Mouse (Mus musculus) G1E (cell line): ENCODE measurements at regions not wholly inside any gene's neighbourhood (a gene's known extent, or its start where the extent isn't known, plus 50 kb on each side); places are given as distances from the start of the nearest gene placed in this dataset.

Experiments used
- ATAC-seq: 2 replicates; pipeline ENCODE4 v1.8.0; 2016; ENCODE audit warnings: mild to moderate bottlenecking; ENCODE audit not compliant: insufficient number of reproducible peaks, poor library complexity, low FRiP score, severe bottlenecking; ENCODE audit errors: extremely low read depth
- DNase-seq: peaks from one replicate; pipeline ENCODE4 v3.0.0; 2012; ENCODE audit warnings: low spot score
- H3K27me3 ChIP-seq: 2 replicates; pipeline ENCODE4 v1.6.1; 2012; ENCODE audit warnings: mild to moderate bottlenecking, low read length, inconsistent platforms; ENCODE audit not compliant: insufficient read depth
- H3K36me3 ChIP-seq: replicated peaks from 2 replicates; pipeline ENCODE3; 2012; ENCODE audit warnings: mild to moderate bottlenecking, inconsistent platforms
- H3K4me1 ChIP-seq: 2 replicates; pipeline ENCODE4 v1.6.1; 2012; ENCODE audit warnings: low read depth, low read length, inconsistent platforms, mixed read lengths; ENCODE audit not compliant: insufficient read depth
- H3K4me3 ChIP-seq: 2 replicates; pipeline ENCODE4 v1.5.1; 2012; ENCODE audit warnings: low read depth, mild to moderate bottlenecking, inconsistent platforms, low read length, moderate library complexity, mixed read lengths
- H3K9me3 ChIP-seq: replicated peaks from 2 replicates; pipeline ENCODE4 v1.6.1; 2012; ENCODE audit warnings: inconsistent platforms
- CTCF ChIP-seq: IDR thresholded peaks from 2 replicates; pipeline ENCODE4 v1.5.1; 2012; ENCODE audit warnings: low read depth, low read length, inconsistent platforms, mixed read lengths
- GATA1 ChIP-seq: IDR thresholded peaks from 2 replicates; pipeline ENCODE4 v1.6.1; 2012; ENCODE audit warnings: borderline replicate concordance, low read length, inconsistent platforms, mixed read lengths
- GATA2 ChIP-seq: IDR thresholded peaks from 2 replicates; pipeline ENCODE4 v1.6.1; 2012; ENCODE audit warnings: low read depth, low read length, inconsistent platforms, borderline replicate concordance
- POLR2AphosphoS5 ChIP-seq: IDR thresholded peaks from 2 replicates; pipeline ENCODE4 v1.6.1; 2012; ENCODE audit warnings: low read depth, low read length, inconsistent platforms; ENCODE audit not compliant: insufficient replicate concordance
- TAL1 ChIP-seq: conservative IDR thresholded peaks from 2 replicates; pipeline ENCODE4 v1.6.1; 2012; ENCODE audit warnings: low read depth, low read length, inconsistent platforms, mixed read lengths

- DNase-seq (no peak), ATAC-seq (no peak)
- Histone ChIP-seq H3K36me3 (no peaks in the 10 kb centered on the region), H3K27me3 (0 out of 2 replicates have a peak, but pooled peaks cover 3% of the 10 kb centered on the region), H3K4me1 (no peaks in the 10 kb centered on the region), H3K4me3 (no peak overlapping the region), H3K9me3 (no peaks in the 10 kb centered on the region)
- no peak for TF ChIP-seq CTCF
These were observed 499.7 kb upstream of the Arid1b start for GRCm38 (mm10) chr17:4494392-4494791.

DNA sequence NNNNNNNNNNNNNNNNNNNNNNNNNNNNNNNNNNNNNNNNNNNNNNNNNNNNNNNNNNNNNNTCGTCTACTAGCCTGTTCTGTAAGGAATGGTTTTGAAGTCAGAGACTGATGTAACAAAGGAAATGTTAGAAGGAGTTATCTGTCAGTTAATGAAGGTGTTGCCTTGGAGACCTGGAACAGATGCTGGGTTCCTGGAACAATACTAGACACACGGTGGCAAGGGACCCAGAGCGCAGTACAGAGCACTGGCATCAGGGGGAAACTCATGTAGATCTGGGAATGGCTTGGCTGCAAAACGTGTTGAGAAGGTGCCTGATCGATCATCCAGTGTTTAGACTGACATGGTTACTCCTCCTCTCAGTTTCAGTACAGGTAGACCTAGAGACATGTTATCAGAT is 493.6 kb upstream of the Arid1b start:
- H3K4me1 ChIP-seq = no peaks in the 10 kb centered on the region
- no peak for TF ChIP-seq POLR2AphosphoS5
- no peak for TF ChIP-seq TAL1
- no peak for TF ChIP-seq CTCF
- no peak for TF ChIP-seq GATA2
- TF ChIP-seq GATA1 = no peak
- DNase-seq (no peak), ATAC-seq (no peak)
- no peaks in the 10 kb centered on the region for H3K9me3 ChIP-seq
- H3K27me3 ChIP-seq = peaks cover 6% of the 10 kb centered on the region
- no peaks in the 10 kb centered on the region for H3K36me3 ChIP-seq
- H3K4me3 ChIP-seq = no peak overlapping the region

- Histone ChIP-seq H3K27me3 (peaks cover 6% of the 10 kb centered on the region), H3K9me3 (no peaks in the 10 kb centered on the region), H3K4me3 (no peak overlapping the region), H3K36me3 (no peaks in the 10 kb centered on the region), H3K4me1 (no peaks in the 10 kb centered on the region)
- ATAC-seq (no peak), DNase-seq (no peak)
- TF ChIP-seq TAL1 (no peak), POLR2AphosphoS5 (no peak), GATA1 (no peak), GATA2 (no peak)
These were observed 493.1 kb upstream of the Arid1b start for GRCm38 (mm10) chr17:4501029-4501428.

DNA sequence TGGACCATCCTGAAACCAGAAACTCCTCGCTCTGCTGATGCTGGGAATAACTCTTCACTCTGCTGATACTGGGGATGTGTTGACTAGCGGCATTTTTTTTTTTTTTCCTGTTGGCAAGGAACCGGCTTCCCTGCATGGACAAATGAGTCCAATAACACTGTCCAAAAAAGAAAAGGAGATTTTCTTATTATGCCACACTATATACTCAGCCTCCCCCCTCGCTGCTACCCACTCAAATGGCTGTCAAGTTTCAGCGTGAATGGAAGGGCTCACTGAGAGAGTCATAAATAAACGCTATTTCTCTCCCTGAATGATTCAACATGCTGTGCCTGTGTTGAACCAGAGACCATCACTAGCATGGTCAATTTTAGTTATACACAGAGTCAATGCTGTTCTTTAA is 489.2 kb upstream of the Arid1b start:
- Histone ChIP-seq H3K4me1 (no peaks in the 10 kb centered on the region), H3K4me3 (no peak overlapping the region), H3K27me3 (peaks cover 3% of the 10 kb centered on the region), H3K9me3 (no peaks in the 10 kb centered on the region), H3K36me3 (no peaks in the 10 kb centered on the region)
- no peak for TF ChIP-seq TAL1
- TF ChIP-seq GATA2 = no peak
- TF ChIP-seq CTCF = no peak
- TF ChIP-seq GATA1 = no peak
- no peak for TF ChIP-seq POLR2AphosphoS5
- ATAC-seq = no peak
- DNase-seq = no peak

- TF ChIP-seq GATA1 (no peak), TAL1 (no peak), POLR2AphosphoS5 (no peak), CTCF (no peak), GATA2 (no peak)
- ATAC-seq (no peak), DNase-seq (no peak)
- no peaks in the 10 kb centered on the region for H3K4me1 ChIP-seq
- H3K4me3 ChIP-seq = no peak overlapping the region
- H3K27me3 ChIP-seq = no peaks in the 10 kb centered on the region
- no peaks in the 10 kb centered on the region for H3K36me3 ChIP-seq
- H3K9me3 ChIP-seq = no peaks in the 10 kb centered on the region
These were observed 484.6 kb upstream of the Arid1b start for GRCm38 (mm10) chr17:4509506-4509905.

GRCm38 (mm10) chr17:4516141-4516540 is 478.0 kb upstream of the Arid1b start:
- H3K9me3 ChIP-seq = no peaks in the 10 kb centered on the region
- no peak for DNase-seq
- no peak overlapping the region for H3K4me3 ChIP-seq
- no peaks in the 10 kb centered on the region for H3K36me3 ChIP-seq
- TF ChIP-seq TAL1 = no peak
- TF ChIP-seq CTCF = no peak
- no peak for TF ChIP-seq POLR2AphosphoS5
- no peak for TF ChIP-seq GATA2
- TF ChIP-seq GATA1 = no peak
- no peak for ATAC-seq
- no peaks in the 10 kb centered on the region for H3K4me1 ChIP-seq
- no peaks in the 10 kb centered on the region for H3K27me3 ChIP-seq

- TF ChIP-seq TAL1 = no peak
- no peak for TF ChIP-seq GATA1
- no peak for TF ChIP-seq GATA2
- TF ChIP-seq CTCF = no peak
- no peak for TF ChIP-seq POLR2AphosphoS5
- ATAC-seq = no peak
- Histone ChIP-seq H3K4me3 (no peak overlapping the region), H3K4me1 (no peaks in the 10 kb centered on the region), H3K27me3 (no peaks in the 10 kb centered on the region), H3K9me3 (no peaks in the 10 kb centered on the region), H3K36me3 (no peaks in the 10 kb centered on the region)
- no peak for DNase-seq
These were observed 477.3 kb upstream of the Arid1b start for GRCm38 (mm10) chr17:4516846-4517245.
